Mouse (Mus musculus): ENCODE data around the gene Utp4. TPM values are rescaled to one million over a fixed set of nuclear protein-coding genes. Genes with fewer than 3 reads are reported as not detected.

Gene Utp4
- polyA plus RNA-seq, 1 experiment from 2014 or later: 62.6 TPM

DNA sequence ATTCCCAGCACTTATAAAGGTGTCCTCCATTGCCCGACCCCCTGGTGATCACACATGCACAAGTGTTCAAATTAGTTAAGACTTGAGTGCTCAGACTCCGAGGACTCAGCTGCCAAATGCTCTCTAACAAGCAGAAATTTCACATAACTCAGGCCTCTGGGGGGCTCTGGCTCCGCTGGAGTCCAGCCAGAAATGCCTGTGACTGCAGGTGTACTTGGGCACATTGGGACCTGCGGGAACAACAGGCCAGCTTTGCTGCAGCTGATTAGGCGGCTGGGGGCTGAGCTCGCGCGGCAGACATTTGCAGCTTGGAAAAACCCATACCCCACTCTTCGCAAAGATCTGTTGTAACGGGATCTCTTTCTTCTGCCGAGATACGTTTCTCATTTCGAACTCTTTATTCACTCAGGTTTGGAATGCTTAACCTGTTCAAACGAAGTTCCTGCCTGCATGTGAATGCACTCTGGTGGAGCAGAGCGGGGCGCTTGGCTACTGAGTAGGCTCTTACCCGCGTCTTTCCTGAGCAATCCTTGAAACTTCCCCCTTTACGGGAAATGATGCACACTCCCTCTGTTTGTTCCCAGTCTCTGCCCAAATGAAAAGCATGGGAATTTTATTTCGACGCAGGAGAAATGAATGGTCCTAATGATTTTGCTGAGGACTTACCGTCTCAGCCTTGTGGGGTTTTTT, 39.1 kb downstream of the Utp4 start:
- H3K27ac ChIP-seq: 0 out of 2 replicates have a peak overlapping the region, but pooled peaks have one; percentile 0
- H3K36me3 ChIP-seq: no peaks in the 10 kb centered on the region
- peak overlapping the region; percentile 4; the same call in 1 of the 2 replicates for H3K4me3 ChIP-seq (replicated peaks)
- H3K9me3 ChIP-seq: no peaks in the 10 kb centered on the region
- ATAC-seq (ENCODE audit: insufficient read depth, low FRiP score, low read depth): no peak
- WGBS: 13% methylated on average over 22 of the region's 22 CpGs
- H3K4me2 ChIP-seq: peak overlapping the region; percentile 49
- H3K4me1 ChIP-seq: peaks cover 21% of the 10 kb centered on the region
- H3K9ac ChIP-seq: no peak overlapping the region
- H3K27me3 ChIP-seq (replicated peaks): no peaks in the 10 kb centered on the region

DNA sequence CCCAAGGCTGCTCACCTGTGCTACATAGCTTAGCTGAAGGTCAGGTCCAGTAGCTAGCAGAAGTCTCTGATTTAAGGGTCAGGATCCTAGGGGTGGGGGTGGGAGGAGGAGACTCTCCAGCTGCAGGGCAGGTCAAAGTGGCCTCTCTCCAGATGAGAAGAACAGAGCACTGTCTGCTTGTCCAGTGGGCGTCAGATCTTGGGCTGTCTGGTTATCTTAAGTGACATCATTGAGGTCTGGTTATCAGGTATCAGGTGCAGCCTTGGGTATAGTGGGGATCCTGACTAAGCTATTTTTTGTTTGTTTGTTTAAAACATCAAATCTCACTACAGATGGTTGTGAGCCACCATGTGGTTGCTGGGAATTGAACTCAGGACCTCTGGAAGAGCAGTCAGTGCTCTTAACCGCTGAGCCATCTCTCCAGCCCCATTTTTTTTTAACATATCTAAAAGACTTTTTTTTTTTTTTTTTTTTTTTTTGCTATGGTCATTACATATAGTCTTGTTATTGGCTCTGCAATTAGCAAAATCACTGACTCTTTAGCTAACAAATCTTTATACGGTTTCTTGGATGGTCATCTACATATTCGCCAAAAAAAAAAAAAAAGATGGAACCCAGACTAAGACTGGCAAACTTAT, 40.2 kb downstream of the Utp4 start:
- no peak overlapping the region for H3K4me3 ChIP-seq (replicated peaks)
- H3K9me3 ChIP-seq: no peaks in the 10 kb centered on the region
- WGBS: 88% methylated on average over 4 of the region's 4 CpGs
- no peak overlapping the region for H3K4me2 ChIP-seq
- ATAC-seq (ENCODE audit: insufficient read depth, low FRiP score, low read depth): no peak
- H3K4me1 ChIP-seq: peaks cover 23% of the 10 kb centered on the region
- no peak overlapping the region for H3K9ac ChIP-seq
- H3K27ac ChIP-seq: no peak overlapping the region
- H3K27me3 ChIP-seq (replicated peaks): no peaks in the 10 kb centered on the region
- H3K36me3 ChIP-seq: no peaks in the 10 kb centered on the region

DNA sequence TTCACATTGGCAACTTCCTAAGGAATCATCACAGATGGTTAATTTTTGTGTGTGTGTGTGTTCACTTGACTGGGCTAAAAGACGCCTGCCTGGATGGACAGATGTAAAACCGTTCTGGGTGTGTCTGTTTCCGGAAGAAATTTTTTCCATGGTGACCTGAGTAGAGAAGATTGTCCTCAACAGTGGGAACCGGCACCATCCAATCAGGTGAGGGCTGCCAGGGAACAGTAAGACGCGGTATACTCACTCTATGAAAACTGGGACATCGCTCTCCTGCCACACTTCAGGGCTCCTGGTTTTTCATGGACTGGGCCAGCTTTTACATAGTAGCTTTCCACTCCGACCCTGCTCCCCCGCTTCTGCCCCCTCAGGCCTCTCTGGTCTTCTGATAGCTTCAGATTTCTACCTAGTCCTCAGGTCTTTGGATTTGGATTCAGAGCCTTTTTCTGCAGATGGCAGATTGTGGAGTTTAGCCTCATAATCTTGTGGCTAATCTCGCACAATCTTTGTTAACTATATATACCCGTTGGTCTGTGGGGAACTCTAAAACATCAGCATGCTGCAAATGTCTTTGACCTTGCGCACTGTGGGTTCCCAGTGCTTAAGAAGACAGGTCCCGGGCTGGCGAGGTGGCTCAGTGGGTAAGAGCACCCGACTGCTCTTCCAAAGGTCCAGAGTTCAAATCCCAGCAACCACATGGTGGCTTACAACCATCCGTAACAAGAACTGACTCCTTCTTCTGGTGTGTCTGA, 41.0 kb downstream of the Utp4 start:
- WGBS: 76% methylated on average over 16 of the region's 16 CpGs

DNA sequence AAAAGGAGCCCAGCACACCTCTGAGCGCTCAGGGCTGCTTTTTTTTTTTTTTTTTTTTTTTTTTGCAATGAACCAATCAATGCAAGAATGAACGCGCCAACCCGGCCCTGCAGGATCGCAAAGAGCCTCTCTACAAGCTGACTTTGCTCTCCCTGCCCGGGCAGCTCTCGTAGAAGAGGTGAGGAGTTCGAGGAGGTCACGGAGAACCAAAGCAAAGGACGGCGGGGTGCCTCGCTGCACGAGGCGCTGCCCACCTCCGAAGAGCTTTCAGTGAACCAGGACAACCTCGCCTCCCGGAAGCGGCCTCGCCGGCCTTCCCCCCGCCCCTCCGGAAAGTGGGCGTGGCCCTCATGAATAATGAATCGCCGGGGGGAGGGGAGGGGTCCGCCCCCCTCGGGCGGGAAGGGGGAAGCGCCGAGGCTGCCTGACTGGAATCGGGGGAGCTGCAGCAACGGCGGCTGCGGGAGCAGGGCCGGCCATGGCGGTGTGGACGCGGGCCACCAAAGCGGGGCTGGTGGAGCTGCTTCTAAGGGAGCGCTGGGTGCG, 42.0 kb downstream of the Utp4 start, which contains the start of gene Sntb2:
Sntb2 (plus strand) TSS at position 427 of the 546 bp plus-strand sequence.
- H3K27me3 ChIP-seq (replicated peaks): no peaks in the 10 kb centered on the region
- H3K4me3 ChIP-seq (replicated peaks): peak within 1 kb of the TSS; percentile 92
- under 1% methylated on average over 36 of the region's 41 CpGs for WGBS
- H3K9ac ChIP-seq: peak within 1 kb of the TSS; percentile 83
- no peaks in the 10 kb centered on the region for H3K36me3 ChIP-seq
- peak; percentile 78 for ATAC-seq (ENCODE audit: insufficient read depth, low FRiP score, low read depth)
- no peaks in the 10 kb centered on the region for H3K9me3 ChIP-seq
- H3K27ac ChIP-seq: peak within 1 kb of the TSS; percentile 94
- H3K4me1 ChIP-seq: peaks cover 17% of the 10 kb centered on the region
- H3K4me2 ChIP-seq: peak within 1 kb of the TSS; percentile 70

More for the DNA sequence above, 41.0 kb downstream of the Utp4 start:
- Histone ChIP-seq H3K4me3 (replicated peaks) (no peak overlapping the region), H3K9me3 (no peaks in the 10 kb centered on the region), H3K4me1 (peaks cover 19% of the 10 kb centered on the region), H3K36me3 (no peaks in the 10 kb centered on the region), H3K27ac (no peak overlapping the region), H3K9ac (no peak overlapping the region), H3K4me2 (no peak overlapping the region), H3K27me3 (replicated peaks) (no peaks in the 10 kb centered on the region)
- ATAC-seq (ENCODE audit: insufficient read depth, low FRiP score, low read depth): no peak

DNA sequence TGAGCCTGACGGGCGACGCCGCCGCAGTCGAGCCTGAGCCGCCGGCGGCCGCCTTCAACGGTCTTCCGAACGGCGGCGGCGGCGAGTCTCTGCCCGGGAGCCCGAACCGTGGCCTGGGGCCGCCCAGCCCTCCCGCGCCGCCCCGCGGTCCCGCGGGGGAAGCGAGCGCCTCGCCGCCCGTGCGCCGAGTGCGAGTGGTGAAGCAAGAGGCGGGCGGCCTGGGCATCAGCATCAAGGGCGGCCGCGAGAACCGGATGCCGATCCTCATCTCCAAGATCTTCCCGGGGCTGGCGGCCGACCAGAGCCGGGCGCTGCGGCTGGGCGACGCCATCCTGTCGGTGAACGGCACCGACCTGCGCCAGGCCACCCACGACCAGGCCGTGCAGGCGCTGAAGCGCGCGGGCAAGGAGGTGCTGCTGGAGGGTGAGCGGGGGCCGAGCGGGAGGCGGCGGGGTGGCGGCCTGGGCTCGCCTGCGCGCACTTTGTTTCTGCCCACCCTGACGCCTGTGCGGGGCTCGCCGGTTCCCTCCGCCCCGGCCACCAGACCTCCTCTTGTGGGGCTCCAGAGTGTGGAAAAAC, 42.6 kb downstream of the Utp4 start:
- no peaks in the 10 kb centered on the region for H3K9me3 ChIP-seq
- ATAC-seq (ENCODE audit: insufficient read depth, low FRiP score, low read depth): peak; percentile 58
- H3K9ac ChIP-seq: peak overlapping the region; percentile 83
- H3K4me2 ChIP-seq: peak overlapping the region; percentile 70
- WGBS: under 1% methylated on average over 74 of the region's 76 CpGs
- H3K4me1 ChIP-seq: peaks cover 17% of the 10 kb centered on the region
- H3K36me3 ChIP-seq: no peaks in the 10 kb centered on the region
- H3K27me3 ChIP-seq (replicated peaks): no peaks in the 10 kb centered on the region
- peak overlapping the region; percentile 92 for H3K4me3 ChIP-seq (replicated peaks)
- peak overlapping the region; percentile 94 for H3K27ac ChIP-seq

DNA sequence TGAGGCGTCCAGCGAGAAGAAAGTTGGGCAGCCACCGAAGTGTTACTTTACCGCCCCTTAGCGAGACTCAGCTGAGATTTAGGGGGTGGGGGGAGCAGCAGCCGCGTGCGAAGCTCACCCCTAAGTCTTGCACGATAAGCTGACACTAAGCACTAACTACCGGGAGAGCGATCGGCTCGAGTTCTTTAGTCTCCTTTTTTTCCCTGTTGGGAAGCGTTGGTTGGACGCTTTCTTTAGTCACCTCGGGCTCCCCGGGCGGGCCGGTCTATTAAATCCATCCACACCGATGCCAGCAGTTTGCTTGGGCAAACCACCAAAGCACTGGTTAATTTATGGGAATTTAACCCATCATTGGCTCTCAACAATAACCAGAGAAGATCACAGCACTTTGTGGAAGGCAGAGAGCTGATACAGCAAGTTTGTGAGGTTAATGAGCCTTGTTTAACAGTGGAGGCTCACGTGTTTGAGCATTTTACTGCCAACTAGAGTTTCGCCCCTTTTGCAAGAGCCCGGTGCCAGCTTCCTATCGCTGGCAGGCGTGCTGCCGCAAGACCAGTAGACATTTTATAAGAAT, 43.1 kb downstream of the Utp4 start:
- Histone ChIP-seq H3K9me3 (no peaks in the 10 kb centered on the region), H3K36me3 (no peaks in the 10 kb centered on the region), H3K9ac (peak overlapping the region; percentile 83), H3K4me1 (peaks cover 17% of the 10 kb centered on the region), H3K27ac (peak overlapping the region; percentile 94), H3K4me2 (peak overlapping the region; percentile 70), H3K27me3 (replicated peaks) (no peaks in the 10 kb centered on the region), H3K4me3 (replicated peaks) (peak overlapping the region; percentile 92)
- ATAC-seq (ENCODE audit: insufficient read depth, low FRiP score, low read depth): 0 out of 2 replicates have a peak, but pooled peaks have one; percentile 8
- WGBS: under 1% methylated on average over 26 of the region's 26 CpGs

DNA sequence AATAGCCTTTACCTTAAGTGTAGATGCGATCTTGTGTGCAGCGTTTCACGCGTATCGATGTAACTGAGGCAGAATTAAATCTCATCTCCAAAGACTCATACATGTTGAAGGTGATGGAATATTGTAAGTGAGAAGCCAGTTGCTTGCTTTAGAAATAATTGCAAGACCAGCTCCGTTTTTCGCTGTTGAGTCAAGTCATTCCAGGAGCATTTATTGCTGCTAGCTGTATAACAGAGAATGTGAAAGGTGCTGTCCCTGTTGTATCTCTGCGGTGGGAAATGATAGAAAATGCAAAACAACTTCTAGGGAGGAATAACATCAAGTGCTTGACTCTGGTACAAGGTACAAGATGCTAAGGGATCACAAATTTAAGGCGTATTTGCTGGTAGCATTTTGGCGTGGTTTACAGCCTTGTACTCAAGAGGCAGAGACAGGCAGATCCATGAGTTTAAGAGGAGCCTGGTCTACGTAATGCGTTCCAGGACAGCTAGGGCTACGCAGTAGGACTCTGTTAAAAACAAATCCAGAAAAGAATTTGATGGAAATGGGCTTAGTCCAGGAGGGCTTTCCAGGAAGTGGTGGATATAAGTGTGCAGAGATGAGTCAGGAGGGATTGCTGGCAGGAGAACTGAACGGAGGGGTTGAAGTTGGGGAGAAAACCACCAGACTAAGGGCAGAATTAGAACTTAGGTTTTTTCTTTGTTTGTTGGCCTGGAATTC, 43.8 kb downstream of the Utp4 start:
- H3K9ac ChIP-seq: no peak overlapping the region; the same call in 1 of the 2 replicates
- WGBS: 26% methylated on average over 14 of the region's 14 CpGs
- no peak overlapping the region for H3K27ac ChIP-seq
- H3K4me3 ChIP-seq (replicated peaks): peak overlapping the region; percentile 92
- H3K4me1 ChIP-seq: peaks cover 17% of the 10 kb centered on the region
- ATAC-seq (ENCODE audit: insufficient read depth, low FRiP score, low read depth): no peak
- no peaks in the 10 kb centered on the region for H3K27me3 ChIP-seq (replicated peaks)
- no peaks in the 10 kb centered on the region for H3K9me3 ChIP-seq
- H3K4me2 ChIP-seq: peak overlapping the region; percentile 70
- H3K36me3 ChIP-seq: no peaks in the 10 kb centered on the region

DNA sequence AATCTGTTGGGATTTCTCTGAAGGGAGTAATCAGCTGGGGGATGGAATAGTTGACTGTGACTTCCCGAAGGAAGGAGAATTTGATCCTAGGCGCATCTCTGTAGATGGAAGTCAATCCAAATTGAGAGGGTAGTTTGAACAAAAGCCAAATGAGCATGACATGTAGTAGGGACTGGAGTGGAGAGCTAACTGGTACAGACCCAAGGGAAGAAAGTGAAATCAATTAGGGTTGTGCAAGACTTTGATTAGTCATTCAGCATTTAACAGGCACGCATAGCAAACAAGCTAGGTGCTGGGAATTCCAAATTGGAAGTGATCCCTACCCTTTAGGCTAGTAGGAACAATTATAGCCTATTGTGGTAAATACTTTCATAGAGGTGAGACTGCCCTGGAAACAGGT, 48.4 kb downstream of the Utp4 start:
- 93% methylated on average over 3 of the region's 3 CpGs for WGBS
- no peak overlapping the region for H3K9ac ChIP-seq
- H3K36me3 ChIP-seq: no peaks in the 10 kb centered on the region
- H3K27ac ChIP-seq: no peak overlapping the region
- H3K27me3 ChIP-seq (replicated peaks): no peaks in the 10 kb centered on the region
- no peaks in the 10 kb centered on the region for H3K9me3 ChIP-seq
- H3K4me2 ChIP-seq: no peak overlapping the region
- ATAC-seq (ENCODE audit: insufficient read depth, low FRiP score, low read depth): no peak
- H3K4me1 ChIP-seq: peaks cover 7% of the 10 kb centered on the region; the same call in 1 of the 2 replicates
- H3K4me3 ChIP-seq (replicated peaks): no peak overlapping the region

DNA sequence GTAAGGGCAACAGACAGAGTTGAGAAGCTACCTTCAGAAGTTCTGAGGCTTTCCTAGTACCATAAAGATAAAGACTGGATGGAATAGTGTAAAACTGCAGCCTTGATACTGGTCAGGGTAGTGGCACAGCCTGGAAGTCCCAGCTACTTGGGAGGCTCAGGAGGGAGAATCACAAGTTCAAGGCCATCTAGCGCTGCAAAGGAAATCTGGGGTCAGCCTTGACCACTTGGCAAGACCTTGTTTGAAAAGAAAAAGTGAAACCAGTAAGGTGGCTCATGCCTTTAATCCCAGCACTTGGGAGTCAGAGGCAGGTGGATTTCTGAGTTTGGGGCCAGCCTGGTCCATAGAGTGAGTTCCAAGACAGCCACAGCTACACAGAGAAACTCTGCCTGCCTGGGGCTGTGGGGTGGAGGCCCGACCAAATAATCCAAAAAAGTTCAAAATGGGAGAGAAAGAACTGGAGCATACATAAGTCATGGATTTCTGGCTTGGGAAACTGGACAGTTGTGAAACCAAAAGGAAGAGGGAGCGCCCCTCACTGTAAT, 50.5 kb downstream of the Utp4 start:
- Histone ChIP-seq H3K27me3 (replicated peaks) (no peaks in the 10 kb centered on the region), H3K27ac (no peak overlapping the region), H3K4me1 (no peaks in the 10 kb centered on the region; the same call in 1 of the 2 replicates), H3K36me3 (no peaks in the 10 kb centered on the region), H3K4me2 (no peak overlapping the region), H3K9me3 (no peaks in the 10 kb centered on the region), H3K4me3 (replicated peaks) (no peak overlapping the region), H3K9ac (no peak overlapping the region)
- WGBS: 81% methylated on average over 3 of the region's 3 CpGs
- no peak for ATAC-seq (ENCODE audit: insufficient read depth, low FRiP score, low read depth)

DNA sequence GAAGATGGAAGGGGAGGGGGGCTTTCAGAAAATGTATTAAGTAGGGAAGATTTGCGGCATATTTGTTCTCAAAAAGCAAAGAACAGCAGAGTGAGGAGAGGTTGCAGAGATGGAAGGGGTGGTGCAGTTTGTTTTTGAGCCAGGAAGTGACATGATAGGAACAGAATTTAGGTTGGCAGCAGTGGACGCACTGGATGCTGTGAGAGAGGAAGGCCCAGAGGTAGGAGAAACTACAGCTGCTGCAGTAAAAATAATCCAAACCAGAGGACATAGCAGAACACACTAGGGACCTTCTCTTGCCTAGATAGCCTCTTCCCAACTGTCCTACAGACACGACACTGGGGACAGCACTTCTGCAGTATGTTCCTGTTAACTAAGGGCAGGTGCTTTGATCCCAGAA, 51.3 kb downstream of the Utp4 start:
- whole genome bisulfite sequencing: 38% methylated on average over 3 of the region's 3 CpGs
- Histone ChIP-seq H3K4me2 (no peak overlapping the region), H3K4me1 (no peaks in the 10 kb centered on the region; the same call in 1 of the 2 replicates), H3K27me3 (replicated peaks) (no peaks in the 10 kb centered on the region), H3K36me3 (no peaks in the 10 kb centered on the region), H3K9ac (no peak overlapping the region), H3K27ac (no peak overlapping the region), H3K4me3 (replicated peaks) (no peak overlapping the region), H3K9me3 (no peaks in the 10 kb centered on the region)
- ATAC-seq (ENCODE audit: insufficient read depth, low FRiP score, low read depth): no peak

All from stomach, embryonic 15.5 days (tissue).